Mouse (Mus musculus) kidney, postnatal 0 days (tissue): Measurements from ENCODE around the gene Fcho2. TPM values are rescaled to one million over a fixed set of nuclear protein-coding genes. Genes with fewer than 3 reads are reported as not detected.
A peak's percentile ranks its signal among the peaks of the same experiment; 100 is the strongest.

Experiments used
- ATAC-seq: fragments of 200-750 bp; cut with Nextera tagmentation; replicated peaks from 2 replicates; pipeline ENCODE4 v1.8.0; 2017; ENCODE audit warnings: low read depth, moderate number of reproducible peaks, moderate TSS enrichment, moderate library complexity; ENCODE audit not compliant: low FRiP score
- DNase-seq: peaks from one replicate; pipeline ENCODE4 v3.0.0-alpha.2; 2016; ENCODE audit warnings: low spot score
- H3K27ac ChIP-seq: fragments of 300-500 bp; sonication (generic); 2 replicates; pipeline ENCODE4 v1.5.1; 2014; ENCODE audit warnings: mild to moderate bottlenecking
- H3K27me3 ChIP-seq: fragments of 300-500 bp; sonication (generic); 2 replicates; pipeline ENCODE4 v1.6.1; 2014; ENCODE audit warnings: low read length, mixed read lengths; ENCODE audit not compliant: insufficient read depth
- H3K36me3 ChIP-seq: fragments of 300-500 bp; sonication (generic); 2 replicates; pipeline ENCODE4 v1.6.1; 2014; ENCODE audit warnings: low read length, mixed read lengths; ENCODE audit not compliant: insufficient read depth
- H3K4me1 ChIP-seq: fragments of 300-500 bp; sonication (generic); replicated peaks from 2 replicates; pipeline ENCODE4 v1.6.1; 2014; ENCODE audit warnings: antibody characterized with exemption, low read length, mixed read lengths; ENCODE audit not compliant: insufficient read depth
- H3K4me2 ChIP-seq: fragments of 300-500 bp; sonication (generic); 2 replicates; pipeline ENCODE4 v1.6.1; 2014; ENCODE audit warnings: mild to moderate bottlenecking, low read length, moderate library complexity, mixed read lengths
- H3K4me3 ChIP-seq: fragments of 300-500 bp; sonication (generic); replicated peaks from 2 replicates; pipeline ENCODE4 v1.5.1; 2014; ENCODE audit warnings: low read depth, low read length
- H3K9ac ChIP-seq: fragments of 300-500 bp; sonication (generic); 2 replicates; pipeline ENCODE4 v1.6.1; 2014; ENCODE audit warnings: low read depth, low read length
- H3K9me3 ChIP-seq: fragments of 300-500 bp; sonication (generic); replicated peaks from 2 replicates; pipeline ENCODE4 v1.6.1; 2016; ENCODE audit warnings: low read length, inconsistent platforms, mixed read lengths
- CTCF ChIP-seq: IDR thresholded peaks from 2 replicates; pipeline ENCODE4 v1.5.1; 2016; ENCODE audit warnings: antibody characterized with exemption, low read depth, mild to moderate bottlenecking, moderate library complexity
- whole genome bisulfite sequencing: fragments of 180-500 bp; shearing (Covaris S2); extraction: QIAGEN DNeasy Blood & Tissue Kit; methylation state at CpG from one replicate; pipeline ENCODE4 v1.1.7; 2014; 5-methylcytosine and 5-hydroxymethylcytosine counted together
- polyA plus RNA-seq: library from polyadenylated mRNA; unstranded; fragments of >200 nt; fragmentation: Nextera tagmentation; extraction: Ambion mirVana; gene quantifications from 2 replicates; pipeline ENCODE4 v1.2.1, GENCODE M21; 2015

Fcho2 gene
- polyA plus RNA-seq, 1 experiment from 2014 or later = 33.0 TPM

DNA sequence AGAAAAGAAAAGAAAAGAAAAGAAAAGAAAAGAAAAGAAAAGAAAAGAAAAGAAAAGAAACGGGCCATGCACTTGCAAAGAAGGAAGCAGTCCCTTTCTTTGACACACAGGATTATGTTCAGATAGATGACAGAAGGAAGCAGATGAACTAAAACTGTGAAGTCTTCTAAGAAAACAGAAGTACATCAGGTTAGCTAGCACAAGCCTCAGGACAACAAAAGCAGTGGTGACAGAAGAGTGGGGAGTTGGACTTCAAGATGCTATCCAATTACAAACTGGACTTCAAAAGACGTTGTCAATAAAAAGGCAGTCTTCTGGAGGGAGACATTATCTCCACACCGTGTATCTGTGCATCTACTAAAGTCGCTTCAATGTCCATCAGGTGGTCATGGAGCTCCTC lies 3.0 kb downstream of the Fcho2 start:
- Histone ChIP-seq H3K9me3 (no peaks in the 10 kb centered on the region), H3K9ac (no peak overlapping the region), H3K27me3 (no peaks in the 10 kb centered on the region), H3K4me2 (no peak overlapping the region), H3K4me3 (no peak overlapping the region), H3K36me3 (no peaks in the 10 kb centered on the region), H3K4me1 (0 out of 2 replicates have a peak, but pooled peaks cover 8% of the 10 kb centered on the region), H3K27ac (no peak overlapping the region)
- no peak for TF ChIP-seq CTCF
- 37% methylated on average over 4 of the region's 4 CpGs for WGBS
- DNase-seq (peak; percentile 41), ATAC-seq (no peak)

- Histone ChIP-seq H3K27ac (no peak overlapping the region), H3K4me2 (no peak overlapping the region), H3K27me3 (no peaks in the 10 kb centered on the region), H3K4me3 (no peak overlapping the region), H3K4me1 (0 out of 2 replicates have a peak, but pooled peaks cover 3% of the 10 kb centered on the region), H3K9me3 (no peaks in the 10 kb centered on the region), H3K9ac (no peak overlapping the region), H3K36me3 (0 out of 2 replicates have a peak, but pooled peaks cover under 1% of the 10 kb centered on the region)
- peak; percentile 44 for DNase-seq
- WGBS = 41% methylated on average over 6 of the region's 6 CpGs
- no peak for ATAC-seq
- TF ChIP-seq CTCF = no peak
Measured at GRCm38 (mm10) chr13:98810143-98810542, 5.1 kb downstream of the Fcho2 start.

- Histone ChIP-seq H3K27ac (no peak overlapping the region), H3K9me3 (no peaks in the 10 kb centered on the region), H3K4me2 (no peak overlapping the region), H3K27me3 (no peaks in the 10 kb centered on the region), H3K4me1 (0 out of 2 replicates have a peak, but pooled peaks cover 3% of the 10 kb centered on the region), H3K9ac (no peak overlapping the region), H3K36me3 (0 out of 2 replicates have a peak, but pooled peaks cover 3% of the 10 kb centered on the region), H3K4me3 (no peak overlapping the region)
- ATAC-seq (no peak), DNase-seq (no peak)
- WGBS = 73% methylated on average over 1 of the region's 1 CpGs
- 0 out of 2 replicates have a peak, but pooled peaks have one; percentile 10 for TF ChIP-seq CTCF
Measured at GRCm38 (mm10) chr13:98809087-98809486, 6.2 kb downstream of the Fcho2 start.

DNA sequence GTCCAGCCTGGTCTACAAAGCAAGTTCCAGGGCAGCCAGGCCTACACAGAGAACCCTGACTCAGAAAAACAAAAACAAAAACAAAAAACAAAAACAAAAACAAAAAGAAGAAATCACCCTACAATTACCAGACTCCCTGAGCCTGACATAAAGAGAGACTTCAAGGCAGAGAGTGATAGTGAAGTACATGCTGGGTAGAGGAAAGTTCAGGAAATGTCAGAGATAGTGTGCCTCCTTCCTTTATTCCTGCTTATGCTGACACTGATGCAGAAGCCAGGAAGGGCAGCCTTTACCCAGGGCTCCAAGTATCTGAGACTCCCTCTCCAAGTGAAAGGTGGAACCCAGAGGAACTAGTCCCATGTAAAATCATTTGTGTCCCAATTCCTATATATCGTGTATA lies 10.8 kb downstream of the Fcho2 start:
- WGBS = 86% methylated on average over 1 of the region's 1 CpGs
- Histone ChIP-seq H3K9ac (no peak overlapping the region), H3K36me3 (peaks cover 14% of the 10 kb centered on the region), H3K4me2 (no peak overlapping the region), H3K4me1 (no peaks in the 10 kb centered on the region), H3K27me3 (no peaks in the 10 kb centered on the region), H3K27ac (no peak overlapping the region), H3K4me3 (no peak overlapping the region), H3K9me3 (no peaks in the 10 kb centered on the region)
- DNase-seq (no peak), ATAC-seq (no peak)
- no peak for TF ChIP-seq CTCF

DNA sequence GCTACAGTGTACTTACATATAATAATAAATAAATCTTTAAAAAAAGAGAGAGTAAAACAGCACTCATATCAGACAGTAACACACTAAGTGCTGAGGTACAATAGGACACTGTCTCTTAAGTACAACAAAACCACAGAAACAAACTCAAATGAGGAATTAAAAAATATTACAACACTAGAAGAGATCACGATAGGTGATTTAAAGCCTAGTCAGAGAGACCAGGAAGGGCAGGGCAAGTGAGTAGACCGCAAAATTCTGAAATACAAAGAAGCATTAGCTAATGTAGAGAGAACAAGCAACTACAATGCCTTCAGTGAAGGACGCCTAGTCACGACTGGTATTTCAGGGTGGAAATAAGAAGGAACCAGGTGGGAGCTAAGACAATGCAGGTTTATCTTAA lies 11.6 kb downstream of the Fcho2 start:
- H3K27me3 ChIP-seq = no peaks in the 10 kb centered on the region
- no peaks in the 10 kb centered on the region for H3K4me1 ChIP-seq
- no peaks in the 10 kb centered on the region for H3K9me3 ChIP-seq
- H3K4me2 ChIP-seq = no peak overlapping the region
- ATAC-seq (no peak), DNase-seq (no peak)
- no peak overlapping the region for H3K27ac ChIP-seq
- H3K4me3 ChIP-seq = no peak overlapping the region
- peaks cover 17% of the 10 kb centered on the region for H3K36me3 ChIP-seq
- H3K9ac ChIP-seq = no peak overlapping the region
- no peak for TF ChIP-seq CTCF
- whole genome bisulfite sequencing = 80% methylated on average over 4 of the region's 4 CpGs

GRCm38 (mm10) chr13:98802957-98803356 lies 12.3 kb downstream of the Fcho2 start:
- Histone ChIP-seq H3K27ac (no peak overlapping the region), H3K4me3 (no peak overlapping the region), H3K4me1 (no peaks in the 10 kb centered on the region), H3K4me2 (no peak overlapping the region), H3K27me3 (no peaks in the 10 kb centered on the region), H3K9me3 (no peaks in the 10 kb centered on the region), H3K36me3 (peaks cover 19% of the 10 kb centered on the region), H3K9ac (no peak overlapping the region)
- no peak for ATAC-seq
- no peak for TF ChIP-seq CTCF
- no peak for DNase-seq
- WGBS = 85% methylated on average over 3 of the region's 3 CpGs

GRCm38 (mm10) chr13:98795511-98795910 lies 19.7 kb downstream of the Fcho2 start:
- 98% methylated on average over 3 of the region's 3 CpGs for WGBS
- TF ChIP-seq CTCF = no peak
- ATAC-seq (no peak), DNase-seq (no peak)
- H3K4me1 ChIP-seq = no peaks in the 10 kb centered on the region
- H3K9me3 ChIP-seq = no peaks in the 10 kb centered on the region
- no peak overlapping the region for H3K9ac ChIP-seq
- H3K4me3 ChIP-seq = no peak overlapping the region
- no peak overlapping the region for H3K4me2 ChIP-seq
- no peaks in the 10 kb centered on the region for H3K27me3 ChIP-seq
- H3K36me3 ChIP-seq = peaks cover 22% of the 10 kb centered on the region
- H3K27ac ChIP-seq = no peak overlapping the region
